Mouse (Mus musculus): ENCODE data around the gene Olfr818. TPM values are rescaled to one million over a fixed set of nuclear protein-coding genes. Genes with fewer than 3 reads are reported as not detected.
"Not testable (repeated sequence)": the region's sequence is repeated elsewhere in the genome, so short reads cannot be mapped to it uniquely, and the experiment has no call there.

Olfr818 gene
- not detected in 2 replicates for polyA plus RNA-seq (2014; fragmentation: Nextera tagmentation; extraction: Ambion mirVana)

GRCm38 (mm10) chr10:129949000-129949399 is at the start of gene Olfr818:
Olfr818 (minus strand) TSS chr10:129949100.
- no peak within 1 kb of the TSS for H3K9ac ChIP-seq (ENCODE audit: low read length)
- no peak for ATAC-seq (ENCODE audit: low FRiP score)
- no peak within 1 kb of the TSS for H3K27ac ChIP-seq (ENCODE audit: low read depth, low read length)
- no peak within 1 kb of the TSS for H3K4me3 ChIP-seq (ENCODE audit: low read depth, low read length)
- H3K4me1 ChIP-seq (ENCODE audit: control insufficient read depth, insufficient read depth, low read length), result no peaks in the 10 kb centered on the region
- WGBS, result 95% methylated on average over 2 of the region's 2 CpGs
- no peaks in the 10 kb centered on the region for H3K27me3 ChIP-seq (ENCODE audit: control insufficient read depth, insufficient read depth, low read length)
- no peaks in the 10 kb centered on the region for H3K36me3 ChIP-seq (ENCODE audit: control insufficient read depth, insufficient read depth, low read length)
- no peaks in the 10 kb centered on the region for H3K9me3 ChIP-seq (ENCODE audit: control insufficient read depth, low read length)
- no peak within 1 kb of the TSS for H3K4me2 ChIP-seq
- DNase-seq (ENCODE audit: low spot score, missing footprints), result no peak

GRCm38 (mm10) chr10:129984962-129985361 is 36.1 kb upstream of the Olfr818 start, which contains the start of gene Gm10310:
Gm10310 (minus strand) TSS chr10:129985062.
- not testable (repeated sequence) for H3K4me2 ChIP-seq; DNase-seq (ENCODE audit: low spot score, missing footprints); ATAC-seq (ENCODE audit: low FRiP score); H3K27ac ChIP-seq (ENCODE audit: low read depth, low read length); H3K4me1 ChIP-seq (ENCODE audit: control insufficient read depth, insufficient read depth, low read length); H3K9me3 ChIP-seq (ENCODE audit: control insufficient read depth, low read length); H3K4me3 ChIP-seq (ENCODE audit: low read depth, low read length); H3K9ac ChIP-seq (ENCODE audit: low read length); H3K36me3 ChIP-seq (ENCODE audit: control insufficient read depth, insufficient read depth, low read length); H3K27me3 ChIP-seq (ENCODE audit: control insufficient read depth, insufficient read depth, low read length)
- WGBS, result no CpG with 5 or more reads among the region's 1 CpGs

GRCm38 (mm10) chr10:129981867-129982266 is 33.0 kb upstream of the Olfr818 start:
- not testable (repeated sequence) for H3K9me3 ChIP-seq (ENCODE audit: control insufficient read depth, low read length); DNase-seq (ENCODE audit: low spot score, missing footprints); H3K27me3 ChIP-seq (ENCODE audit: control insufficient read depth, insufficient read depth, low read length); H3K4me1 ChIP-seq (ENCODE audit: control insufficient read depth, insufficient read depth, low read length); H3K36me3 ChIP-seq (ENCODE audit: control insufficient read depth, insufficient read depth, low read length); H3K4me2 ChIP-seq; H3K27ac ChIP-seq (ENCODE audit: low read depth, low read length); H3K9ac ChIP-seq (ENCODE audit: low read length); H3K4me3 ChIP-seq (ENCODE audit: low read depth, low read length)
- WGBS, result no CpG with 5 or more reads among the region's 3 CpGs
- peak; percentile 85 for ATAC-seq (ENCODE audit: low FRiP score)

- H3K9ac ChIP-seq (ENCODE audit: low read length); ATAC-seq (ENCODE audit: low FRiP score); H3K27me3 ChIP-seq (ENCODE audit: control insufficient read depth, insufficient read depth, low read length); H3K27ac ChIP-seq (ENCODE audit: low read depth, low read length); DNase-seq (ENCODE audit: low spot score, missing footprints); H3K9me3 ChIP-seq (ENCODE audit: control insufficient read depth, low read length); H3K4me2 ChIP-seq; H3K4me3 ChIP-seq (ENCODE audit: low read depth, low read length); H3K36me3 ChIP-seq (ENCODE audit: control insufficient read depth, insufficient read depth, low read length); H3K4me1 ChIP-seq (ENCODE audit: control insufficient read depth, insufficient read depth, low read length): not testable (repeated sequence)
- no CpG with 5 or more reads among the region's 2 CpGs for WGBS
Measured at GRCm38 (mm10) chr10:129976040-129976439, 27.1 kb upstream of the Olfr818 start, which contains the start of gene Olfr247. Olfr247 (minus strand) TSS chr10:129976140.

- not testable (repeated sequence) for H3K9ac ChIP-seq (ENCODE audit: low read length); H3K4me2 ChIP-seq; H3K36me3 ChIP-seq (ENCODE audit: control insufficient read depth, insufficient read depth, low read length); H3K27ac ChIP-seq (ENCODE audit: low read depth, low read length); H3K9me3 ChIP-seq (ENCODE audit: control insufficient read depth, low read length); H3K4me3 ChIP-seq (ENCODE audit: low read depth, low read length); DNase-seq (ENCODE audit: low spot score, missing footprints); H3K4me1 ChIP-seq (ENCODE audit: control insufficient read depth, insufficient read depth, low read length); H3K27me3 ChIP-seq (ENCODE audit: control insufficient read depth, insufficient read depth, low read length)
- WGBS, result no CpG with 5 or more reads among the region's 3 CpGs
- 0 out of 2 replicates have a peak, but pooled peaks have one; percentile 59 for ATAC-seq (ENCODE audit: low FRiP score)
Measured at GRCm38 (mm10) chr10:129972994-129973393, 24.1 kb upstream of the Olfr818 start.

- ATAC-seq (ENCODE audit: low FRiP score); H3K36me3 ChIP-seq (ENCODE audit: control insufficient read depth, insufficient read depth, low read length); H3K4me3 ChIP-seq (ENCODE audit: low read depth, low read length); H3K9ac ChIP-seq (ENCODE audit: low read length); H3K4me2 ChIP-seq; H3K27me3 ChIP-seq (ENCODE audit: control insufficient read depth, insufficient read depth, low read length); H3K4me1 ChIP-seq (ENCODE audit: control insufficient read depth, insufficient read depth, low read length); H3K27ac ChIP-seq (ENCODE audit: low read depth, low read length); H3K9me3 ChIP-seq (ENCODE audit: control insufficient read depth, low read length); DNase-seq (ENCODE audit: low spot score, missing footprints): not testable (repeated sequence)
- WGBS, result 90% methylated on average over 2 of the region's 2 CpGs
Measured at GRCm38 (mm10) chr10:129967166-129967565, 18.3 kb upstream of the Olfr818 start, which contains the start of gene Olfr819. Olfr819 (minus strand) TSS chr10:129967266.

- DNase-seq (ENCODE audit: low spot score, missing footprints); H3K4me3 ChIP-seq (ENCODE audit: low read depth, low read length); H3K36me3 ChIP-seq (ENCODE audit: control insufficient read depth, insufficient read depth, low read length); H3K9me3 ChIP-seq (ENCODE audit: control insufficient read depth, low read length); H3K9ac ChIP-seq (ENCODE audit: low read length); H3K4me1 ChIP-seq (ENCODE audit: control insufficient read depth, insufficient read depth, low read length); H3K4me2 ChIP-seq; H3K27me3 ChIP-seq (ENCODE audit: control insufficient read depth, insufficient read depth, low read length); H3K27ac ChIP-seq (ENCODE audit: low read depth, low read length); ATAC-seq (ENCODE audit: low FRiP score): not testable (repeated sequence)
- 95% methylated on average over 2 of the region's 3 CpGs for WGBS
Measured at GRCm38 (mm10) chr10:129966232-129966631, 17.3 kb upstream of the Olfr818 start.

- Histone ChIP-seq H3K36me3 (ENCODE audit: control insufficient read depth, insufficient read depth, low read length) (no peaks in the 10 kb centered on the region), H3K4me1 (ENCODE audit: control insufficient read depth, insufficient read depth, low read length) (no peaks in the 10 kb centered on the region), H3K27ac (ENCODE audit: low read depth, low read length) (no peak within 1 kb of the TSS), H3K9me3 (ENCODE audit: control insufficient read depth, low read length) (no peaks in the 10 kb centered on the region), H3K4me3 (ENCODE audit: low read depth, low read length) (no peak within 1 kb of the TSS), H3K27me3 (ENCODE audit: control insufficient read depth, insufficient read depth, low read length) (no peaks in the 10 kb centered on the region), H3K9ac (ENCODE audit: low read length) (no peak within 1 kb of the TSS), H3K4me2 (no peak within 1 kb of the TSS)
- WGBS, result 58% methylated on average over 1 of the region's 1 CpGs
- DNase-seq (ENCODE audit: low spot score, missing footprints) (no peak), ATAC-seq (ENCODE audit: low FRiP score) (no peak)
Measured at GRCm38 (mm10) chr10:129915497-129915896, 33.4 kb downstream of the Olfr818 start, which contains the start of gene Olfr816. Olfr816 (minus strand) TSS chr10:129915597.

GRCm38 (mm10) chr10:129905767-129906166 is 43.1 kb downstream of the Olfr818 start, which contains the start of gene Olfr815:
Olfr815 (minus strand) TSS chr10:129905867.
- WGBS, result no CpG with 5 or more reads among the region's 1 CpGs
- not testable (repeated sequence) for H3K4me1 ChIP-seq (ENCODE audit: control insufficient read depth, insufficient read depth, low read length); H3K9me3 ChIP-seq (ENCODE audit: control insufficient read depth, low read length); DNase-seq (ENCODE audit: low spot score, missing footprints); H3K36me3 ChIP-seq (ENCODE audit: control insufficient read depth, insufficient read depth, low read length); H3K4me3 ChIP-seq (ENCODE audit: low read depth, low read length); H3K9ac ChIP-seq (ENCODE audit: low read length); H3K27me3 ChIP-seq (ENCODE audit: control insufficient read depth, insufficient read depth, low read length); H3K27ac ChIP-seq (ENCODE audit: low read depth, low read length); H3K4me2 ChIP-seq; ATAC-seq (ENCODE audit: low FRiP score)

Data from midbrain, embryonic 11.5 days (tissue).